Mouse (Mus musculus): ENCODE results near the gene Syt1. TPM values are rescaled to one million over a fixed set of nuclear protein-coding genes. Genes with fewer than 3 reads are reported as not detected.

Syt1 gene
- polyA plus RNA-seq, 1 experiment from 2014 or later: 1.5 TPM

DNA sequence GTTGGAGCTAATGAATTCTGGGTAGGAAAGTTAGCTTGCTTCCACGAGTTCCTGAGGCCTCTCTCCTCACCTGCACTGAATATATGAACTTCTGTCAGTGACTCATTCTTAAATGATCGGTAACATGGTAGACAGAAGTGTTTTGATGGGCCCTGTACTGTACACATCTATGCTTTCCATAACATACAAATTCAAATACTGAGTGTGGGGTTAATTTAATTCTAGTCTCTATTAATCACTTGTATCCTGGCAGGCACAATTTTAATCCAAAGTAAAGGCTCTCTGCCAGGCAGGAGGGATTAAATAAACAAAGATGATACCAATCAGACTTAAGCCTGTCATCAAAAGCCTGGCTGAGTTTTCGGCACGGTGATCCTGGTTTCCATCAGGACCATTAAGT, 136.1 kb downstream of the Syt1 start:
- Histone ChIP-seq H3K4me1 (ENCODE audit: control insufficient read depth, insufficient read depth, low read length) (no peaks in the 10 kb centered on the region), H3K9me3 (replicated peaks; ENCODE audit: control insufficient read depth, low read length) (no peaks in the 10 kb centered on the region), H3K27ac (ENCODE audit: low read depth, low read length) (no peak overlapping the region), H3K4me2 (no peak overlapping the region), H3K27me3 (ENCODE audit: control insufficient read depth, insufficient read depth, low read length) (no peaks in the 10 kb centered on the region), H3K4me3 (ENCODE audit: low read depth, low read length) (no peak overlapping the region), H3K9ac (ENCODE audit: low read depth, low read length) (no peak overlapping the region), H3K36me3 (ENCODE audit: control insufficient read depth, insufficient read depth, low read length) (no peaks in the 10 kb centered on the region)
- no peak for ATAC-seq (replicated peaks; ENCODE audit: insufficient number of reproducible peaks, low FRiP score, low TSS enrichment)
- WGBS (ENCODE audit: insufficient replicate concordance): 63% methylated on average over 4 of the region's 4 CpGs

GRCm38 (mm10) chr10:108872359-108872758, 138.4 kb downstream of the Syt1 start:
- ATAC-seq (replicated peaks; ENCODE audit: insufficient number of reproducible peaks, low FRiP score, low TSS enrichment): no peak
- WGBS (ENCODE audit: insufficient replicate concordance): 90% methylated on average over 6 of the region's 6 CpGs
- Histone ChIP-seq H3K4me1 (ENCODE audit: control insufficient read depth, insufficient read depth, low read length) (no peaks in the 10 kb centered on the region), H3K4me2 (no peak overlapping the region), H3K27me3 (ENCODE audit: control insufficient read depth, insufficient read depth, low read length) (no peaks in the 10 kb centered on the region), H3K27ac (ENCODE audit: low read depth, low read length) (no peak overlapping the region), H3K9ac (ENCODE audit: low read depth, low read length) (no peak overlapping the region), H3K9me3 (replicated peaks; ENCODE audit: control insufficient read depth, low read length) (no peaks in the 10 kb centered on the region), H3K4me3 (ENCODE audit: low read depth, low read length) (no peak overlapping the region), H3K36me3 (ENCODE audit: control insufficient read depth, insufficient read depth, low read length) (no peaks in the 10 kb centered on the region)

GRCm38 (mm10) chr10:108870586-108870985, 140.2 kb downstream of the Syt1 start:
- Histone ChIP-seq H3K9ac (ENCODE audit: low read depth, low read length) (no peak overlapping the region), H3K4me2 (no peak overlapping the region), H3K36me3 (ENCODE audit: control insufficient read depth, insufficient read depth, low read length) (no peaks in the 10 kb centered on the region), H3K9me3 (replicated peaks; ENCODE audit: control insufficient read depth, low read length) (no peaks in the 10 kb centered on the region), H3K27ac (ENCODE audit: low read depth, low read length) (no peak overlapping the region), H3K4me3 (ENCODE audit: low read depth, low read length) (no peak overlapping the region), H3K4me1 (ENCODE audit: control insufficient read depth, insufficient read depth, low read length) (no peaks in the 10 kb centered on the region), H3K27me3 (ENCODE audit: control insufficient read depth, insufficient read depth, low read length) (no peaks in the 10 kb centered on the region)
- no peak for ATAC-seq (replicated peaks; ENCODE audit: insufficient number of reproducible peaks, low FRiP score, low TSS enrichment)
- 83% methylated on average over 4 of the region's 4 CpGs for WGBS (ENCODE audit: insufficient replicate concordance)

DNA sequence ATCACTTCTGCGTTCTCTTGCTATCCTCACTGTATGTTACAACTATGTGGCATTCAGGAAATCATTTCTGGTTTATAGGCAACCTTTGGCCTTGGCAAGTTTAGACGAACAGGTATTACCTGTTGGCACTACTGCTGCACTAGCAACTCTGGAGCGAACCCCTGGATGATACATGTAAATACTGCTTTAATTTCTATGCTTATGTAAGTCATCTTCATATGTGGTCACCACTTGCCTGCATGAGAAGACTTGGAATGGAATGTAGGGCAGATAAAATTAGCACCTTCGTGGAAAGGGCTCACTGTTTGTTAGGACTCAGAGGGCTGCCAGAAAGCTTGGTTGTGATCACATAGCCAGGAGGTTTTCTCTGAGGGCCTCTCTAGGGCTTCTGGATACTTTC, 142.6 kb downstream of the Syt1 start:
- no peak overlapping the region for H3K4me3 ChIP-seq (ENCODE audit: low read depth, low read length)
- WGBS (ENCODE audit: insufficient replicate concordance): 77% methylated on average over 4 of the region's 4 CpGs
- no peak for ATAC-seq (replicated peaks; ENCODE audit: insufficient number of reproducible peaks, low FRiP score, low TSS enrichment)
- no peak overlapping the region for H3K4me2 ChIP-seq
- H3K9me3 ChIP-seq (replicated peaks; ENCODE audit: control insufficient read depth, low read length): no peaks in the 10 kb centered on the region
- H3K4me1 ChIP-seq (ENCODE audit: control insufficient read depth, insufficient read depth, low read length): no peaks in the 10 kb centered on the region
- H3K27me3 ChIP-seq (ENCODE audit: control insufficient read depth, insufficient read depth, low read length): no peaks in the 10 kb centered on the region
- no peak overlapping the region for H3K9ac ChIP-seq (ENCODE audit: low read depth, low read length)
- H3K27ac ChIP-seq (ENCODE audit: low read depth, low read length): no peak overlapping the region
- H3K36me3 ChIP-seq (ENCODE audit: control insufficient read depth, insufficient read depth, low read length): no peaks in the 10 kb centered on the region

GRCm38 (mm10) chr10:108867202-108867601, 143.6 kb downstream of the Syt1 start:
- no peaks in the 10 kb centered on the region for H3K36me3 ChIP-seq (ENCODE audit: control insufficient read depth, insufficient read depth, low read length)
- no peak overlapping the region for H3K27ac ChIP-seq (ENCODE audit: low read depth, low read length)
- no peaks in the 10 kb centered on the region for H3K9me3 ChIP-seq (replicated peaks; ENCODE audit: control insufficient read depth, low read length)
- 66% methylated on average over 6 of the region's 6 CpGs for WGBS (ENCODE audit: insufficient replicate concordance)
- no peak overlapping the region for H3K4me2 ChIP-seq
- no peak overlapping the region for H3K9ac ChIP-seq (ENCODE audit: low read depth, low read length)
- H3K27me3 ChIP-seq (ENCODE audit: control insufficient read depth, insufficient read depth, low read length): no peaks in the 10 kb centered on the region
- no peak for ATAC-seq (replicated peaks; ENCODE audit: insufficient number of reproducible peaks, low FRiP score, low TSS enrichment)
- H3K4me1 ChIP-seq (ENCODE audit: control insufficient read depth, insufficient read depth, low read length): no peaks in the 10 kb centered on the region
- no peak overlapping the region for H3K4me3 ChIP-seq (ENCODE audit: low read depth, low read length)

DNA sequence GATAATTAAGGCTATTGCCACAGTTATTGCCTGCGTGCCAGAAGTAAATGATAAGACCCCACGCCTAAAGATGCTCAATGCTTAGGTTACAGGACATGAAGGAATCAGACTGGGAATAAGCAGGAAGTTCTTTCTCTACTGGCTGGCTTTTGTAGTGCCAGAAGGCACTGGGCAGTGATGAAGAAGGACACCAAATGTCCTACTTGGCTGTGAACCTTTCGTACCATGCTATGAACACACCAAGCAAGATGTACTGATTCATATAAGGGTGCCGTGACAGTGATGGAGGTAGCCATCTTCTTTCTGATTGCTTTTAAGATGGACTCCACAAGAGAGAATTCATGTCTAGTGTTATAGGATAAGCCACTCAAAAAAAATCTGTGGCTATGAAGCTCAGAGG, 145.2 kb downstream of the Syt1 start:
- 81% methylated on average over 4 of the region's 4 CpGs for WGBS (ENCODE audit: insufficient replicate concordance)
- Histone ChIP-seq H3K27ac (ENCODE audit: low read depth, low read length) (no peak overlapping the region), H3K27me3 (ENCODE audit: control insufficient read depth, insufficient read depth, low read length) (no peaks in the 10 kb centered on the region), H3K36me3 (ENCODE audit: control insufficient read depth, insufficient read depth, low read length) (no peaks in the 10 kb centered on the region), H3K4me3 (ENCODE audit: low read depth, low read length) (no peak overlapping the region), H3K4me2 (no peak overlapping the region), H3K9ac (ENCODE audit: low read depth, low read length) (no peak overlapping the region), H3K4me1 (ENCODE audit: control insufficient read depth, insufficient read depth, low read length) (no peaks in the 10 kb centered on the region), H3K9me3 (replicated peaks; ENCODE audit: control insufficient read depth, low read length) (no peaks in the 10 kb centered on the region)
- no peak for ATAC-seq (replicated peaks; ENCODE audit: insufficient number of reproducible peaks, low FRiP score, low TSS enrichment)

DNA sequence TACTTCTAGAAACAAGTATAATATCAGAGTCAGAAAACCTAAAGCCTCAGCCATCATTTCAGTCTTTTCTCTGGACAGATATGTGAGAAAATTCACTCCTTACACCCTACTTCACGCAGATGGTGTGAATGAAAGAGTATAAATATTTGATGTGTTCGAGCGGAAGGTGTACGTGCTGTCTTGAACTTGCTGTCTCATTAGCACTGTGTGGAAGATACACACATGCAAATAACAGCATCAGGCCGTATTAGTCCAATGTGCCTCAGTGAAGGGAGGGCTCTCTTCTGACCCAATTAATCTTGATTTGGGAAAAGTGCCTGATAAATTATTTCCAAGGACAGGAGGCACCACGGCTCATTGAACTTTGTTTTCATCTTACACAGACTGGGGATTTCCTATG, 154.8 kb downstream of the Syt1 start:
- ATAC-seq (replicated peaks; ENCODE audit: insufficient number of reproducible peaks, low FRiP score, low TSS enrichment): no peak
- H3K9ac ChIP-seq (ENCODE audit: low read depth, low read length): no peak overlapping the region
- no peak overlapping the region for H3K4me3 ChIP-seq (ENCODE audit: low read depth, low read length)
- no peaks in the 10 kb centered on the region for H3K36me3 ChIP-seq (ENCODE audit: control insufficient read depth, insufficient read depth, low read length)
- no peaks in the 10 kb centered on the region for H3K4me1 ChIP-seq (ENCODE audit: control insufficient read depth, insufficient read depth, low read length)
- no peak overlapping the region for H3K4me2 ChIP-seq
- 87% methylated on average over 6 of the region's 6 CpGs for WGBS (ENCODE audit: insufficient replicate concordance)
- no peak overlapping the region for H3K27ac ChIP-seq (ENCODE audit: low read depth, low read length)
- H3K27me3 ChIP-seq (ENCODE audit: control insufficient read depth, insufficient read depth, low read length): no peaks in the 10 kb centered on the region
- no peaks in the 10 kb centered on the region for H3K9me3 ChIP-seq (replicated peaks; ENCODE audit: control insufficient read depth, low read length)

- Histone ChIP-seq H3K4me1 (ENCODE audit: control insufficient read depth, insufficient read depth, low read length) (no peaks in the 10 kb centered on the region), H3K9ac (ENCODE audit: low read depth, low read length) (no peak overlapping the region), H3K36me3 (ENCODE audit: control insufficient read depth, insufficient read depth, low read length) (no peaks in the 10 kb centered on the region), H3K9me3 (replicated peaks; ENCODE audit: control insufficient read depth, low read length) (no peaks in the 10 kb centered on the region), H3K27me3 (ENCODE audit: control insufficient read depth, insufficient read depth, low read length) (no peaks in the 10 kb centered on the region), H3K27ac (ENCODE audit: low read depth, low read length) (no peak overlapping the region), H3K4me2 (no peak overlapping the region), H3K4me3 (ENCODE audit: low read depth, low read length) (no peak overlapping the region)
- 74% methylated on average over 4 of the region's 4 CpGs for whole genome bisulfite sequencing (ENCODE audit: insufficient replicate concordance)
- no peak for ATAC-seq (replicated peaks; ENCODE audit: insufficient number of reproducible peaks, low FRiP score, low TSS enrichment)
Observed at GRCm38 (mm10) chr10:108852757-108853156, 158.0 kb downstream of the Syt1 start.

- Histone ChIP-seq H3K36me3 (ENCODE audit: control insufficient read depth, insufficient read depth, low read length) (no peaks in the 10 kb centered on the region), H3K4me2 (no peak overlapping the region), H3K4me3 (ENCODE audit: low read depth, low read length) (no peak overlapping the region), H3K4me1 (ENCODE audit: control insufficient read depth, insufficient read depth, low read length) (no peaks in the 10 kb centered on the region), H3K9me3 (replicated peaks; ENCODE audit: control insufficient read depth, low read length) (no peaks in the 10 kb centered on the region), H3K27ac (ENCODE audit: low read depth, low read length) (no peak overlapping the region), H3K9ac (ENCODE audit: low read depth, low read length) (no peak overlapping the region), H3K27me3 (ENCODE audit: control insufficient read depth, insufficient read depth, low read length) (no peaks in the 10 kb centered on the region)
- 76% methylated on average over 1 of the region's 1 CpGs for WGBS (ENCODE audit: insufficient replicate concordance)
- ATAC-seq (replicated peaks; ENCODE audit: insufficient number of reproducible peaks, low FRiP score, low TSS enrichment): no peak
Observed at GRCm38 (mm10) chr10:108837434-108837833, 173.3 kb downstream of the Syt1 start.

Data from heart, embryonic 11.5 days (tissue).